Mouse (Mus musculus): ENCODE data around the gene Banf2.

Gene Banf2

GRCm38 (mm10) chr2:144101463-144101961, 68.7 kb downstream of the Banf2 start:
- no peak for DNase-seq (ENCODE audit: low read depth)

DNA sequence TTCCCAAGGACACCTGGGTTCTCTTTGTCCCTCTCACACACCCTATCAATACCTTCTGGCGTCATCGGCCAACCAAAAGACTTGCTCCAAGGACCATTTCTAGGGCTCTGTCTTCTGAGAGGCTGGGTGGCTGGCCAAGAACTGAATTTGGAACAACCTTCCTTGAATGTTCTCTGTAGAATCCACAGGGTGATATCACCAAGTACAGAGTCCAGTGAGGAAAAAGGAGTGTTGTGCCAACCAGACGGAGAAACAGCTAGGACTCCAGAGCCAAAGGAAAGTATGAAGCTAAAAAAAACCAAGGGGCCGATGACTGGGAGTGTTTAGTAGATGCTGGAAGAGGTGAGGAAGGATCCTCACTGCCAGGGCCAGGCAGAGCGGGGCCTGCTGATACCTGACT, 74.5 kb downstream of the Banf2 start:
- DNase-seq (ENCODE audit: low read depth) = no peak

DNA sequence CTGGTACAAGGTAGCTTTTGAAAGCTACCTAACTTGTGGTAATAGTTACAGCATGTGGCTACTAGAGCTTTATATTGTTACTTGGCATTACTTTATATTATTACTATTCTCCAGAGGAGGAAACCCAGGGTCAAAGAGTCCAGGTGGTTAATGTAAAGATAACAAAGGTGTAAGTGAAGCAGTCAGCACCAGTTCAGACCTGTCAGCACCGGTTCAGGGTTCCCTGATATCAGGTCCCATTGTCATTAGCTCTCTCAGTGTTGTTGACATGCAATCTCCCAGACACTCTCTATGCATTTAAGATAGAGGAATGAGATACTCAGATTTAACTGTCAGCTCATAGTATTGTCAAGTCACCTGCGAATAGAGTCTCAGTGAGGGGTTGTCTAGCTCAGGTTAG, 75.0 kb downstream of the Banf2 start:
- DNase-seq (ENCODE audit: low read depth) = no peak

DNA sequence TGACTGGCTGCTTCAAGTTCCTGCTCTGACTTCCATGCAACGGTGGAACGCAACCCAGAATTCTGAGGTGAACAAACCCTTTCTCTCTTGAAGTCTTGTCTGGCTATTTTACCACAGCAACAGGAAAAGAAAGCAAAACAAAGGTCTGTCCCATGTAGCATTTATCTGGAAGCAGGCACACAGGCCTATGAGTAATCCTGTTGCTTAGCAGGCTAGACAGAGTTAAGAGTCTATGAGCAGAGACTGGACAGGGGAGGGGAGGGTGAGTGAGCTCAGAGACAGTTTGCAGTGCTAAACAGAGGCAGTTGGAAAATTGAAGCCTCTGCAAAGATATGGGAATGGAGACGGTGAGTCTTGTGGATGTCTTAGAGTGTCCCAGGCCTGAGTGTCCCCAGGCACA, 75.5 kb downstream of the Banf2 start:
- no peak for DNase-seq (ENCODE audit: low read depth)

GRCm38 (mm10) chr2:144111966-144112365, 79.1 kb downstream of the Banf2 start:
- DNase-seq (ENCODE audit: low read depth) = no peak

DNA sequence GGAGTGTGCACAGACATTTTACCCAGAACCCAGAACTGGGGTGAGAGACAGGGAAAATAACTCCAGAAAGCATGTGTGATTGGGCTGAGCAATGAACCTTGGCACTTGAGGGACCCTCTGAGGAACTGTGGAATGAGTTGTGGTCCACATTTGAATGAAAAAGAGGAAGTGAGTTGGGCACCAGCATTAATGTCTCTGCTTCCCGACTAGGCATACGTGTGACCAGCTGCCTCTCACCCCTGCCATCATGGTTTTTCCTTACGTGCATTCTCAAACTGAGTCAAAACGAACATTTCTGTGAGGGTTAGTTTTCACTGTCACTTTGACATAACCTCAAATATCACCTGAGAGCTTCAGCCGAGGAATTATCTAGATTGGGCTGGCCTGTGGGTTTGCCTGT, 79.8 kb downstream of the Banf2 start:
- no peak for DNase-seq (ENCODE audit: low read depth)

- no peak for DNase-seq (ENCODE audit: low read depth)
These were observed 85.2 kb downstream of the Banf2 start for GRCm38 (mm10) chr2:144118061-144118460.

GRCm38 (mm10) chr2:144120186-144120823, 87.4 kb downstream of the Banf2 start:
- DNase-seq (ENCODE audit: low read depth) = no peak

DNA sequence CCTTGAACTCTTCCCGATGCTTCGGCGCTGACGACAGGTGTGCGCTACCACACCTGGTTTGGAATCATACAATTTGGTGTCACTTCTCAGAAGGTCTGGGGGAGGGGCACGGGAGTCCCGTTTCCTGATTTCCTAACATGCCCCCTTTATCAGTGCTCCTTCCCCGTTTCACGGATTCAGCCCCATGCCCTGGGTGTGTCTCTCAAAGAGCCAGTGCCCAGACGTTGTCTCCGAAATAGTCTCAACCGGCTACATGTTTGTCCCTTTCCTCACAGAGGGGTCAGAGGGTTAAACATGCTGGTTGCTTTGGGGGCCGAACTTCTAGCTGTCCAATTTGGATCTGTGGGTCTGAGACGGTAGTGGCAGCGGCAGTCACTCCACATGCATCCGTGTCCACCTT, 89.2 kb downstream of the Banf2 start:
- DNase-seq (ENCODE audit: low read depth) = no peak

All from naive thymus-derived CD4-positive, alpha-beta T cell, adult 2 months (primary cell).